Mouse (Mus musculus) spleen, adult 10 weeks (tissue): ENCODE measurements around the gene Spag6l. TPM values are rescaled to one million over a fixed set of nuclear protein-coding genes. Genes with fewer than 3 reads are reported as not detected.

Experiments
- polyA plus RNA-seq: library from polyadenylated mRNA; stranded (reverse); fragments of 350-450 nt; fragmentation: Illumina TruSeq; extraction: RNeasy Lipid Tissue Mini Kit (QIAGEN cat#74804); gene quantifications from one replicate; pipeline ENCODE4 v1.2.3, GENCODE M21; 2015; ENCODE audit warnings: low replicate concordance; ENCODE audit not compliant: insufficient read depth

Gene Spag6l
- polyA plus RNA-seq = not detected

GRCm38 (mm10) chr16:16828757-16829615 lies at the start of gene Spag6l:
Gene Spag6l, minus strand, starts transcription at chr16:16829456.

GRCm38 (mm10) chr16:16870617-16871331 lies 41.5 kb upstream of the Spag6l start, which contains the start of the genes Top3b and Vpreb1:
Gene Top3b, plus strand, starts transcription at chr16:16870736.
Gene Vpreb1, minus strand, starts transcription at chr16:16870843.

GRCm38 (mm10) chr16:16863978-16864377 lies 34.7 kb upstream of the Spag6l start, which contains the start of gene Igll1:
Gene Igll1, minus strand, starts transcription at chr16:16863985.

Other genes with a start within 250 kb of the Spag6l start
- 5.2 TPM for gene Fgd4, start 228.9 kb downstream of the Spag6l start, polyA plus RNA-seq
- gene Olfr19, start 153.1 kb downstream of the Spag6l start, polyA plus RNA-seq = not detected
- not detected for gene Igll1, start 34.5 kb upstream of the Spag6l start, polyA plus RNA-seq
- gene Top3b, start 41.3 kb upstream of the Spag6l start, polyA plus RNA-seq = 78.8 TPM
- 0.70 TPM for gene Vpreb1, start 41.4 kb upstream of the Spag6l start, polyA plus RNA-seq
- gene Ppm1f, start 67.0 kb upstream of the Spag6l start, polyA plus RNA-seq = 17.6 TPM
- gene Mapk1, start 153.9 kb upstream of the Spag6l start, polyA plus RNA-seq = 218 TPM
- gene Ypel1, start 240.2 kb upstream of the Spag6l start, polyA plus RNA-seq = 0.62 TPM